Mouse (Mus musculus) olfactory bulb, adult 2 months (tissue): Measurements from ENCODE around the gene Unc13b. TPM values are rescaled to one million over a fixed set of nuclear protein-coding genes. Genes with fewer than 3 reads are reported as not detected.

Experiments
- H3K27ac ChIP-seq: fragments of 200-500 bp; 2 replicates; pipeline ENCODE4 v1.5.1; 2012; ENCODE audit warnings: low read depth, low read length; ENCODE audit not compliant: insufficient read depth
- H3K4me1 ChIP-seq: fragments of 200-500 bp; 2 replicates; pipeline ENCODE4 v1.6.1; 2012; ENCODE audit warnings: low read length; ENCODE audit not compliant: control insufficient read depth, insufficient read depth
- H3K4me3 ChIP-seq: fragments of 200-500 bp; 2 replicates; pipeline ENCODE4 v1.5.1; 2012; ENCODE audit warnings: mild to moderate bottlenecking, low read depth, low read length, moderate library complexity; ENCODE audit not compliant: insufficient read depth
- CTCF ChIP-seq: fragments of 200-500 bp; IDR thresholded peaks from 2 replicates; pipeline ENCODE4 v1.5.1; 2012; ENCODE audit warnings: low read depth, mild to moderate bottlenecking, low read length, moderate library complexity; ENCODE audit not compliant: insufficient read depth
- POLR2A ChIP-seq: fragments of 200-500 bp; IDR thresholded peaks from 2 replicates; pipeline ENCODE4 v1.6.1; 2012; ENCODE audit warnings: mild to moderate bottlenecking, low read depth, low read length, moderate library complexity; ENCODE audit not compliant: insufficient read depth
- WGBS: fragments of 180-500 bp; shearing (Covaris S2); methylation state at CpG from one replicate; pipeline ENCODE4 v1.1.7; 2018; 5-methylcytosine and 5-hydroxymethylcytosine counted together
- polyA plus RNA-seq: library from polyadenylated mRNA; stranded (reverse); fragments of >200 nt; gene quantifications from 2 replicates; pipeline ENCODE4 v1.2.4, GENCODE M21; 2012; ENCODE audit warnings: low replicate concordance; ENCODE audit not compliant: missing spikeins, insufficient read depth, insufficient read length

Gene Unc13b
- polyA plus RNA-seq, 1 experiment = not detected

DNA sequence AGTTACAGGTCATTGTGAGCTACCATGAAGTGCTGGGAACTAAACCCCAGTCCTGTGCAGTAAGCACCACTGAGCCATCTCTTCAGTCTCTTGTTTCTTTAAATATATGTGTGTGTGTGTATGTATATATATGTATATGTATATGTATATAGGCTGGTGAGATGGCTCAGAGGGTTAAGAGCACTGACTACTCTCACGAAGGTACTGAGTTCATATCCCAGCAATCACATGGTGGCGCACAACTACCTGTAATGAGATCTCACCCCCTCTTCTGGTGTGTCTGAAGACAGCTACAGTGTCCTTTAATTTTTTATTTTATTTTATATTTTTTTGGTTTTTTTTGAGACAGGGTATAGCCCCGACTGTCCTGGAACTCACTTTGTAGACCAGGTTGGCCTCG, 6.7 kb downstream of the Unc13b start:
- 98% methylated on average over 4 of the region's 4 CpGs for WGBS
- H3K4me3 ChIP-seq = no peak overlapping the region
- peaks cover 2% of the 10 kb centered on the region; the same call in 1 of the 2 replicates for H3K4me1 ChIP-seq
- no peak overlapping the region for H3K27ac ChIP-seq
- TF ChIP-seq CTCF (no peak), POLR2A (no peak)

DNA sequence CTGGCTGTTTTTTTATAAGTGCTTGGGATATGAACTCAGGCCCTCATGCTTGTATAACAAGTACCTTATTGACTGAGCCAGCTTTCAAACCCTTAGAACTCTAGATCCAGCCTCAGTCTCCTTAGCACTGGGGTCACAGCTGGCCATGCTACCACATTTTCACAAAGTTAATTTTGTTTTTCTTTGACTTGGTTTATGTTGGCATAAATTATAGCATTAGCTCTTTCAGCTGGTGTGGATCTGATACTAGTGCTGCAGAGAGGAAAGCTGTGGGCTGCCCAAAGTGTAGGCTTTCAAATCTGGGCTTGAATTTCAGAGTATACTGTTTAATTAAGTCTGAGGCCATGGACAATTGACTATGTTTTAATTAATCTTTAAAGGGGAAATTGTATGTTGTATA, 16.2 kb downstream of the Unc13b start:
- Histone ChIP-seq H3K4me1 (peaks cover 3% of the 10 kb centered on the region; the same call in 1 of the 2 replicates), H3K4me3 (no peak overlapping the region), H3K27ac (no peak overlapping the region)
- TF ChIP-seq CTCF = no peak
- no peak for TF ChIP-seq POLR2A

DNA sequence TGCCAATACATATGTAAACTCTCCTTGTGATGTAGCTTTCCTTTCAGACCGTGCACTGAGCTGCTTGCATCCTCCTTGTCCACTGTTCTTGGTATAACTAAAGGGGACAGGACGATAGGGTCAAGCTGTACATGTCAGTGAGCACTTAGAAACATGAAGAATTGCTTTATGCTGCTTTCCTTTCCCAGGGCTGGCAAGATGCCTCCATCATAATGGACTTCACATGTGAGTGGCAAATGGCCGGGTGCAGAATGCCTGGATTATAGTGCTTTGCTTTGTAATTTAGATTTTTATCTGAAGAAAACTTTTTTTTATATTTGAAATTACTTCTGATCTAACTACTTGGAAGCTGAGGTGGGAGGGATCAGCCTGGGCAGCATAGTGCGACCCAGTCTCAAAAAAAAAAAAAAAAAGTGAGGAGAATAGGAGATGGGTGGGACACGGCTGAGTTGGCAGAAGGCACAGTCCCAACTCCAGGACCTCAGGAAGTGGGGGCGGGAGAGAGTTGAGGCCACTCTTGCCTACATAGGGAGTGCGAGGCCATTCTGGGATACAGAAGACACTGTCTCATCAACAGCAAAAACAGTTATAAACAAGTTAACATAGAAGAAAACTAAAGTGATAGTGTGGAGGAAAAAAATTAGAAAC, 19.4 kb downstream of the Unc13b start:
- H3K27ac ChIP-seq = no peak overlapping the region
- 64% methylated on average over 7 of the region's 7 CpGs for WGBS
- peaks cover 3% of the 10 kb centered on the region; the same call in 1 of the 2 replicates for H3K4me1 ChIP-seq
- TF ChIP-seq CTCF (no peak), POLR2A (no peak)
- no peak overlapping the region for H3K4me3 ChIP-seq

DNA sequence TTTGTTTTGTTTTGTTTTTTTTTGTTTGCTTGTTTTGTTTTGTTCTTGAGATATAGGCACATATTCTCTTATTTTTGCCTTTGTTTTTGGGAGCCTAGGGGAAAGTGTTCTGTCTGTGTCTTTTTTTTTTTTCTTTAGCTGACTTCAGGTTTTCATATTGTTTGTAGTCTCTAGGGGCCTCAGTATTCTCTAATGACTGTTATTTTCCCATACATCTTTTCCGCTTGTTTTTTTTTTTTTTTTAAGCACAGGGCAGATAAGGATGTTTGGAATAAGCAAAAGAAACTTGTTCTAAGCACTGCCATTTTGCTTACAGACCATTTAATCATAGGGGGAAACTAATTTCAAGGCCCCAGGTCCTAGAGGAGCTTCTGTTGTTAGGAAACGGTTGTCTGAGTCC, 23.7 kb downstream of the Unc13b start:
- 87% methylated on average over 2 of the region's 2 CpGs for WGBS
- no peaks in the 10 kb centered on the region for H3K4me1 ChIP-seq
- H3K27ac ChIP-seq = no peak overlapping the region
- H3K4me3 ChIP-seq = no peak overlapping the region
- TF ChIP-seq CTCF (no peak), POLR2A (no peak)

DNA sequence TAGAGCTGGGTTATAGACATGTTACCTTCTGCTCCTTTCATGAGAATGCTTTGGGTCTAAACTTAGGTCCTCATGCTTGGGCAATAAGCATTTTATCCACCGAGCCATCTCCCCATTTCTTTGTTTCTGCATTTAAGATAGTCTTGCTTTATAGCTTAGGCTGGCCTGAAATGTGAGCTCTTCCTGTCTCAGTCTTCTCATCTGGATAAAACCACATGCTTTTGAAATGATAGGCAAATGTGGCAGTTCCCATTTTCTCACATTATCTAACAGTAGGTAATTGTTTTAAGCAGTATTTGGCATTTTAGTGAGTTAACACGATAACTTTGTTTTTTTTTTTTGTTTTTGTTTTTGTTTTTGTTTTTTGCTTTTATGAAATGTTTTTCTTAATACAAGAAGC, 31.2 kb downstream of the Unc13b start:
- 93% methylated on average over 2 of the region's 2 CpGs for WGBS
- Histone ChIP-seq H3K4me3 (no peak overlapping the region), H3K4me1 (no peaks in the 10 kb centered on the region), H3K27ac (no peak overlapping the region)
- TF ChIP-seq POLR2A (no peak), CTCF (no peak)

DNA sequence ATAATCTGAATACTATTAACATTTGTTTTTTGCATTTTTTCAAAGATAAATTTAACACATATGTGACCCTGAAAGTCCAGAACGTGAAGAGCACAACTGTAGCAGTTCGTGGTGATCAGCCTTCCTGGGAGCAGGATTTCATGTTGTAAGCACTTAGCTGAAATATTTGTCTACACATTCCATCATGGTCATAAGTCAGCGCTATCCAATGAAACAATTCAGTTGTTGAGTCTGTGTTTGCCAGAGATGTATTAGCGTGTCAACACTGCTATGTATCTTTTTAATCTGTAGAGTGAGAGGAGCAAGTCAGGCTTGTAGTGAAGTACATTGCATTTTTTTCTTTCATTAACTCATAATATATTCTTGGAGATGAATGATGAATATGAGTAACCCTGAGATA, 32.4 kb downstream of the Unc13b start:
- TF ChIP-seq POLR2A = no peak
- TF ChIP-seq CTCF = no peak
- H3K27ac ChIP-seq = no peak overlapping the region
- no peak overlapping the region for H3K4me3 ChIP-seq
- no peaks in the 10 kb centered on the region for H3K4me1 ChIP-seq
- WGBS = 95% methylated on average over 4 of the region's 4 CpGs

DNA sequence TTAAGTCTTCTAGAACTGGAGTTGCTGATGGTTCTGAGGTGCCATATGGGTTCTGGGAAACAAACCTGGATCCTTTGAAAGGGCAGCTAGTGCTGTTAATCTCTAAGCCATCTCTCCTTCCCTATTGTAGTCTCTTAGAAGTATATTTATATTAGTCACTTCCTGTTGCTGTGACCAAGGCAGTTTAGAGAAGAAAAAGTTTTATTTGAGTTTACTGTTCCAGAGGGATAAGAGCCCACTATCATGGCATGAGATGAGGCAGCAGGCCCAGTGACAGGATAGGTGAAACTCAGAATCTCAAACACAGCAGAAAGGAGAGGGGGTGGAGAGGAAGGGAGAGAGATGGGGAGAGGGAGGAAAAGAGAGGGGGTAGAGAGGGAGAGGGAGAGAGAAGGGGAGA, 54.7 kb downstream of the Unc13b start:
- no peak for TF ChIP-seq POLR2A
- no peak for TF ChIP-seq CTCF
- Histone ChIP-seq H3K4me1 (no peaks in the 10 kb centered on the region), H3K27ac (no peak overlapping the region)

DNA sequence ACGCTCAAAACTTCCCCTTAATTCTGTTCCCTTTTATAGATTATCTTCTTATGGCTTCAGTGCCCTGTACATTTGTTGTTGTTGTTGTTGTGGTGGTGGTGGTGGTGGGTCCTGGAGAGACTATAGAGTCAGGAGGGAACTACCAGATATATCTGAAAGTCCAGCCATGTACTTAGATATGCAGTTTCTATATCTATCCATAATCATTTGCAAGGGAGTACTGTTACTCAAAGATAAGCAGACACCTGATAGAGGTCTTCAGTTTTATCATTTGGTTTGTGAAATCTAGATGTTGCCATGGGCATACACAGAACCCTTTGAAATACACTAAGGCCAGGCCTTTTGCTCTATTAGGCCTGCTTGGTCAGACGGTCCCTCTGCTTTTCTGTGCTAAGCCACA, 55.8 kb downstream of the Unc13b start:
- Histone ChIP-seq H3K4me3 (no peak overlapping the region), H3K27ac (no peak overlapping the region), H3K4me1 (no peaks in the 10 kb centered on the region)
- 89% methylated on average over 2 of the region's 2 CpGs for WGBS
- TF ChIP-seq CTCF = no peak
- TF ChIP-seq POLR2A = no peak

More for the DNA sequence above, 54.7 kb downstream of the Unc13b start:
- H3K4me3 ChIP-seq = no peak overlapping the region

DNA sequence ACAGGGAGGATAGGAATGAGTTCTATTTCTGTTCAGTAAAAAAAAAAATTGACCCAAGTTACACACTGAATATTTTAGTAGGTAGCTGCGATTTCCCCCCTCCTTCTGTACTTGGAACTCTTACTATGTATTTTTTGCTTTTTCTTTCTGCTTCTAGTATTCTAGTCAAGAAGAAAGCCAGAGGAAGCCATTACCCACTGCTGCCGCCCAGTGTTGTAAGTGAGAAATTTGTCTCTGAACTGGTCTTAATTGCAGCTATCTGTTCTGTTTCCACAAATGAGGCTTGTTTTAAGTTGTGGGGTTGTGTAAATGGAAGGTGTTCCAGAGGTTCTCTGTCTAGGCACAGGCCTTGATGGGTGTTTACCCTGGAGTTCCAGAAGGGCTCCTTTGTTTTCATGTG, 56.2 kb downstream of the Unc13b start:
- Histone ChIP-seq H3K4me1 (no peaks in the 10 kb centered on the region), H3K4me3 (no peak overlapping the region), H3K27ac (no peak overlapping the region)
- no peak for TF ChIP-seq CTCF
- no peak for TF ChIP-seq POLR2A
- WGBS = 4% methylated on average over 2 of the region's 2 CpGs

DNA sequence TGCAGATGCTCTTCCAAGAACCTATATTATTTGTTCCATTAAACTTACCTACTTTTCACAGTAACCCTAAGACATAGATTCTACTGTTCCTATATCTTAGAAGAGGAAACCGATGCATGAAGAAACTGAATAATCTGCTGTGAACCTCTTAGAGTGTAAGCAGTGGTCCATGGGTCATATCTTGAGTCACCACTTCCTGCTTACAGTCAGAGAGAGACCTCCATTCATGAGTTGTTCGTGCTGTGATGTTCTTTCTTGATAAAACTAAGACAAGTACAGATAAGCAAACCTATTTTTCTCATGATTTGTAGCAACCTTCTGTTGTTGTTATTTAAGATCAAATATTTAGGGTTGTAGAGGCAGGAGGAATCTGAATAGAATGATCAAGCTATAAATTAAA, 57.5 kb downstream of the Unc13b start:
- 91% methylated on average over 2 of the region's 2 CpGs for WGBS
- no peak overlapping the region for H3K27ac ChIP-seq

More for the DNA sequence above, 57.5 kb downstream of the Unc13b start:
- no peak overlapping the region for H3K4me3 ChIP-seq
- no peak for TF ChIP-seq CTCF
- no peak for TF ChIP-seq POLR2A
- no peaks in the 10 kb centered on the region for H3K4me1 ChIP-seq
